Mouse (Mus musculus) ES-Bruce4 (cell line): Measurements from ENCODE around the gene Tmtc4. TPM values are rescaled to one million over a fixed set of nuclear protein-coding genes. Genes with fewer than 3 reads are reported as not detected.

Experiments used
- H3K27ac ChIP-seq: 2 replicates; pipeline ENCODE4 v1.5.1; 2012; ENCODE audit warnings: low read length, inconsistent platforms; ENCODE audit not compliant: insufficient read depth
- H3K27me3 ChIP-seq: 2 replicates; pipeline ENCODE4 v1.6.1; 2012; ENCODE audit warnings: mild to moderate bottlenecking, low read length, inconsistent platforms; ENCODE audit not compliant: control insufficient read depth, poor library complexity, insufficient read depth, severe bottlenecking
- H3K36me3 ChIP-seq: 2 replicates; pipeline ENCODE4 v1.6.1; 2012; ENCODE audit warnings: inconsistent platforms, mild to moderate bottlenecking, low read length, moderate library complexity; ENCODE audit not compliant: control insufficient read depth, poor library complexity, insufficient read depth, severe bottlenecking
- H3K4me1 ChIP-seq: one replicate; pipeline ENCODE4 v1.8.1; 2011; ENCODE audit warnings: low read length; ENCODE audit not compliant: control insufficient read depth, insufficient read depth
- H3K4me3 ChIP-seq: 2 replicates; pipeline ENCODE4 v1.5.1; 2011; ENCODE audit warnings: low read depth, mild to moderate bottlenecking, low read length
- H3K9ac ChIP-seq: 2 replicates; pipeline ENCODE4 v1.6.1; 2012; ENCODE audit warnings: low read depth, mild to moderate bottlenecking, inconsistent platforms; ENCODE audit not compliant: poor library complexity, severe bottlenecking
- H3K9me3 ChIP-seq: replicated peaks from 2 replicates; pipeline ENCODE4 v1.6.1; 2012; ENCODE audit warnings: mild to moderate bottlenecking, low read length, inconsistent platforms; ENCODE audit not compliant: control insufficient read depth, poor library complexity, insufficient read depth, severe bottlenecking
- CTCF ChIP-seq: IDR thresholded peaks from one replicate; pipeline ENCODE4 v1.8.1; 2011; ENCODE audit warnings: low read depth, low read length
- EP300 ChIP-seq: IDR thresholded peaks from 2 replicates; pipeline ENCODE4 v1.6.1; 2011; ENCODE audit warnings: low read depth, low read length; ENCODE audit not compliant: insufficient read depth
- POLR2A ChIP-seq: IDR thresholded peaks from one replicate; pipeline ENCODE4 v1.8.1; 2011; ENCODE audit warnings: low read length; ENCODE audit not compliant: insufficient read depth
- polyA plus RNA-seq: library from polyadenylated mRNA; stranded (reverse); fragments of >200 nt; gene quantifications from 2 replicates; pipeline ENCODE4 v1.2.4, GENCODE M21; 2011; ENCODE audit warnings: low read depth; ENCODE audit not compliant: missing spikeins, insufficient read depth, insufficient read length

The Tmtc4 gene
- polyA plus RNA-seq, 1 experiment = 20.7 TPM

DNA sequence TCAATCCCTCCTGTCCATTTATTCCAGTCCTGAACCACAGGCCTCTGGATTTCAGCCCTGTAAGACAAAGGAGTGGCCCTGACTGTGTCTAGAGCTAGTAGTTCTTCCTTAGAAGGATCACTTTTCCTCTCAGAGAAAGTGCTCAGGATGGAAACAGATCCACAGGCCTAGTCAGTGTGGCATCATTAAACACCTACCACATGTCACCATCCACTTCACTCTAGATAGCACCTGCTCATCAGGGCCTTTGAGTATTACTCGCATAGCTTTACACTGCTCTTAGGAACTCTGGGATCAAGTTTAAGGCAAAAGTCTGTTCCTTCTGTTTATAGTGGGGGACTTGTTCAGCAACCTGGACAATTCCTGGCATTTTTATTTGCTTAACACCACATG lies 95.4 kb downstream of the Tmtc4 start:
- no peaks in the 10 kb centered on the region for H3K4me1 ChIP-seq
- TF ChIP-seq POLR2A (no peak), CTCF (no peak), EP300 (no peak)
- H3K36me3 ChIP-seq = no peaks in the 10 kb centered on the region
- no peaks in the 10 kb centered on the region for H3K9me3 ChIP-seq
- no peak overlapping the region for H3K9ac ChIP-seq
- no peak overlapping the region for H3K4me3 ChIP-seq
- no peak overlapping the region for H3K27ac ChIP-seq
- no peaks in the 10 kb centered on the region for H3K27me3 ChIP-seq

DNA sequence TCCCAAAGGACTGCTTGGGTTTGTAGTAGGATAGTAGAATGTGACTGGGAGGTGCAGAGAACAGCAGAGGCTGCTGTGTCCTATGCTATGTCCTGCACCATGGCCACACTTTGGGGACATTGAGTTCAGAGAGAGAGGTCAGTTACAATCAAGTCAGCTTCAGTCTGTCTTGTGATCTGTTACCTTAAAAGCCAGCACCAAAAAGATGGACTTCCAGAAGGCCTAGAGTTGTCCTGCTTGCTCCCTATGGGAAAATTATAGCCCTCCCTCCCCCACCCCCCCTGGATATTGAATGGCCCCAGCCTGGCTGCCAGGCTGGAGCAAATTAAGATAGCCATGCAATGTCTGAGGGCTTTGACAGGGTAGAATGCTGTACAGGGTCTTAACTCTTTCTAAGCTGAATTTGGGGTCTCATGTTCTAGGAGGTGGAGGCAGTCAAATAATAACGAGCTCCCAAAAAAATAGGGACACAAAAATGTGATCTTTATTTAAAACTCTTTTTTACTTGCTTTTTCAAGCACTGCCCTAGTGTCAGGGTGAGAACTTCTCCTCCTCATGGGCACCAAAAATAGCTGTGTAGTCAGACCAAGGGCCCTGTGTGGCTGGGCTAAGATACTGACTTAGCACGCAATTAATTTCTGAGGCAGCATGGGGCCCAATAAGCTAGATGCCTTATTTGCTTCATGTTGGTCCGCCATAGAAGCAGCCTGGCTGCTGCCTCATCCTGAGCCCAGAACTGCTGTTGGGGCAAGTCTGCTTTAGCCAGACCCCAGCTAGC lies 95.9 kb downstream of the Tmtc4 start:
- no peak overlapping the region for H3K27ac ChIP-seq
- no peak overlapping the region for H3K4me3 ChIP-seq
- H3K9ac ChIP-seq = no peak overlapping the region
- H3K9me3 ChIP-seq = no peaks in the 10 kb centered on the region
- no peak for TF ChIP-seq CTCF
- H3K36me3 ChIP-seq = no peaks in the 10 kb centered on the region
- H3K27me3 ChIP-seq = no peaks in the 10 kb centered on the region
- no peaks in the 10 kb centered on the region for H3K4me1 ChIP-seq

DNA sequence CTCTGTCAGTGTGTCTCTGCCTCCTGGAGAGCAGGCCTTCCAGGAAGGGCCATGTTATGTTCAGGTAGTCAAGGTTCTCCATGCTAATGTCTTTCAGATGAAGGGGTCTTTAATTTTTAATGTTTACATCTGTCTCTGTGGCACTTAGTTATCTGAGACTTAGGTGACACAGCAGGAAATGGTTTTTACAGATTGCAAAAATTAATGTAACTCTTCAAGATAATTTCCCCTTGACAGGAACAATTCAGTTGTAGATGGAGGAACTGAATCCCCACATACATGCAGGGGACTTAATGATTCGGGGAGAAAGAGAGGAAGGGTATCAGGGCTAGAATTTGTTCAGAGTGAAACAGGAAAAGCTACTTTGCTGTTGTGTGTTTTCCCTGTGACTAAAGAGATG lies 96.6 kb downstream of the Tmtc4 start:
- Histone ChIP-seq H3K9ac (no peak overlapping the region), H3K9me3 (no peaks in the 10 kb centered on the region), H3K4me3 (no peak overlapping the region), H3K27me3 (no peaks in the 10 kb centered on the region), H3K27ac (no peak overlapping the region), H3K4me1 (no peaks in the 10 kb centered on the region), H3K36me3 (no peaks in the 10 kb centered on the region)
- no peak for TF ChIP-seq POLR2A
- no peak for TF ChIP-seq CTCF
- TF ChIP-seq EP300 = no peak

DNA sequence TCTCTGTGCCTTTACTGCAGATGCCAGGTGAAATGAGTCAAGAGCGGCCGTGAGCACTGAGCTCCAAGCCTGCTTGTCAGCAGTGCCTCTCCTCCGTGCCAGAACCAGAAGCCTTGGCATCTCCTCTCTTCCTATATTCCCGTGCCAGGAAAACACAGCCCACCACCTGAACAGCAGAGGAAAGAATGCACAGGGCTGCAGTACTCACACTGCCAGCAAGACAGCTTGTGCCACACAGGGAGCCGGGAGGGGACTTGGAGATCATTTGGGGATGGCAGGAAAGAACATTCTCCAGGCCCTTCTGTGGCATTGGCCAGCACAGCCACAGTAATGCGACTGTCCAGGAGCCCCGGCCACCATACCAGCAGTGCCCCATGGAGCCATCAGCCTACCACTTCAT lies 97.9 kb downstream of the Tmtc4 start:
- TF ChIP-seq CTCF = no peak
- no peak for TF ChIP-seq POLR2A
- TF ChIP-seq EP300 = no peak
- Histone ChIP-seq H3K9ac (no peak overlapping the region), H3K9me3 (no peaks in the 10 kb centered on the region), H3K27ac (no peak overlapping the region), H3K36me3 (no peaks in the 10 kb centered on the region), H3K4me3 (no peak overlapping the region), H3K27me3 (no peaks in the 10 kb centered on the region), H3K4me1 (no peaks in the 10 kb centered on the region)

DNA sequence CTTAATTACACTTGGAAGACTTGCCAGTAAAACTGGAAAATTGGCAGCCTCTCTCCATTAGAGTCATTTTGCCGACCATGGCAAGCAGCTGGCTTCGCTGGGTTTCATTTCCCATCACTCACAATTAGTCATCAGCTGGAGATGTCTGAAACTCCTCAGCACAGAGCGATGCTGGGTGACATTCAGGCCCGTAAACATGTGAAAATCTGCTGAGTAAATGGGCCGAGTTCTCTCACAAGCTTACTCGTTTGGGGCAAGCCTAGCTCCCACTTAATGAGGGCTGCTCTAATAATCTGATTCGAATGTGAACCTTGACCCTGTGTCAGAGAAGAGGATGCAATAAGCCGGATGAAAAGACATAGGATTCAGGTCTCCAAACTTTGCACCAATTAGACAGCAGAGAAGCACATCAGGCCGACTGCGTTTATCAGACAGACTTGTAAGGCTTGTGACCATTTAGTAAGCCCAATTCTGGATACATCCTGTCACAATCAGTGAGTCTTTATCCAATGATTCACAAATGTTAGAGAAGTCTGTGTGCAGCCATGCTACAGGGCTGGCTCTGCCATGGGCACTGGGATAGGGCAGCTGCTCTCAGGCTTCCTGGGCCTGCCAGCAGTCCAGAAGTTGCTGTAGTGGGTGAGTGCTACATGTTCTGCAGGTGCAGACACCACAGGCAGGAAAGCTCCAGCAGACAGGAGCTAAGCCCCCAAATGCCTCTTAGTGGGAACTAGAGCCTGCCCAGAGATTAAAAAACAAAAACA lies 99.8 kb downstream of the Tmtc4 start:
- H3K36me3 ChIP-seq = no peaks in the 10 kb centered on the region
- no peaks in the 10 kb centered on the region for H3K9me3 ChIP-seq
- H3K9ac ChIP-seq = no peak overlapping the region
- TF ChIP-seq EP300 (no peak), CTCF (no peak), POLR2A (no peak)
- H3K4me1 ChIP-seq = no peaks in the 10 kb centered on the region
- H3K27ac ChIP-seq = no peak overlapping the region
- H3K27me3 ChIP-seq = no peaks in the 10 kb centered on the region
- H3K4me3 ChIP-seq = no peak overlapping the region

DNA sequence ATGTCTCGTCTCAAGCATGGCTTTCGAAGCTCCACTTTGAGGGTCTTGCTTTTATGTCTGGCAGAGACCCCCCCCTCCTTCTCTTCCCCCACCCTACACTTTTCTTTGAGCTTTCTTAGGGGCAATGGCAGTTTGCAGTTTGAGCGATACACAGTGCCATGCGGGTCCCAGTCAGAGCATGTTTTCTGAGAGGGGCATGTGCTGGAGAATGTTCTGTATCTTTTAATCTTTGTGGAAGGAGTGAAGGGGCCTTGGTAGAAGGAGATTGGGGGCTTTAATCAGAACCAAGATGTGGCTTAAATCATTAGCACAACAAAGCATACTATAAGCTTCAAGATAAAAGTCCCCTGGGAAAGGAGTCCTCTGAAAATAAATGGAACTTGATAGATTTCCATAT lies 100.4 kb downstream of the Tmtc4 start:
- no peak overlapping the region for H3K9ac ChIP-seq
- H3K9me3 ChIP-seq = no peaks in the 10 kb centered on the region
- H3K36me3 ChIP-seq = no peaks in the 10 kb centered on the region
- no peak overlapping the region for H3K27ac ChIP-seq
- H3K4me1 ChIP-seq = no peaks in the 10 kb centered on the region
- TF ChIP-seq POLR2A = no peak
- no peak for TF ChIP-seq EP300
- no peak for TF ChIP-seq CTCF
- no peaks in the 10 kb centered on the region for H3K27me3 ChIP-seq
- H3K4me3 ChIP-seq = no peak overlapping the region
